Mouse (Mus musculus): Measurements from ENCODE around the gene Wnt10a. TPM values are rescaled to one million over a fixed set of nuclear protein-coding genes. Genes with fewer than 3 reads are reported as not detected.
"Not testable (repeated sequence)": the region's sequence is repeated elsewhere in the genome, so short reads cannot be mapped to it uniquely, and the experiment has no call there.

Gene Wnt10a
- polyA plus RNA-seq, 1 experiment from 2014 or later: 1.6 TPM

DNA sequence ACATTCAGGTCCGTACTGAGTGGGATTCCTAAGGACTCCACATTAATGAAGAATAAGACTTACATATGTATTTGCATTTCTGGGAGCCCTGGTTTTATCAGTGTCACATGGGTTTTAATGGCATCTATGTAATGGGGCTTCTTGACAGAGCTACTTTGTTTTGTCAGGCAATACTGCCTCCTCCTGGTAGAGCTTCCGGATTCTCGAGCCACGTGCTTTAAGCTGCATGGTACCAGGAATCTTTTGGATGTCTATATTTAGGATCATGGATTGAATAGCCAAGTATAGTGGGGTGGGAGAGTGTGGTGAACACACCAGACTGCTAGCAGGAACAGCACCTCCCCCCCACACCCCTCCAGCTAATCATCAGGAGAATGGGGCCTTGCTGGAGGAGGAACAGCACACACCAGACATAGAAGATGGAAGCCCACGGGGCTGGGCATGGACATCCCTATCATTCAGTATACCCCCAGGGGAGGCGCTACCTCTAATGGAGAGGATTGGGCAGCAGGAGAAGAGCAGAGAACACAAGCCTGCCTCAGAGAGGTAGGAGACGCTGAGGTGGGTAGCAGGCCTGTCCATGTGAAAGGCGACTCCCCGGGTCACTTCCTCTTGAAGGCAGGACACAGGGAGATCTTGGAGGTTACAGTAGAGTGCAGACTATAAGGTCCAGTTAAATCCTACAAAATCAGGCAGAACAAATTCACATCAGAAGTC is 23.8 kb downstream of the Wnt10a start:
- DNase-seq (ENCODE audit: low spot score): no peak

DNA sequence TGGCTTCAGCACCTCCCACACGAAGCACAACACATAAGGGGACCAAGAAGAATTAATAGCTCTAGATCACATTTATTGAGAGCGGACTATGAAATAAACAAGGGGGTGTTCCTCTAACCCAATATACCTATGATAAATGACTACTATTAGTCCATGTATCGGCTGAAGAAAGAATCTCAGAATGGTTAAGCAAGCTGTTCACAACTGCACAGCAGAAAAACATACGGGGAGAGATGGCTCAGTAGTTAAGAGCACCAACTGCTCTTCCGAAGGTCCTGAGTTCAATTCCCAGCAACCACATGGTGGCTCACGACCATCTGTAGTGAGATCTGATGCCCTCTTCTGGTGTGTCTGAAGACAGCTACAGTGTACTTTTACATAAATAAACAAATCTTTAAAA is 24.6 kb downstream of the Wnt10a start:
- not testable (repeated sequence) for DNase-seq (ENCODE audit: low spot score)

DNA sequence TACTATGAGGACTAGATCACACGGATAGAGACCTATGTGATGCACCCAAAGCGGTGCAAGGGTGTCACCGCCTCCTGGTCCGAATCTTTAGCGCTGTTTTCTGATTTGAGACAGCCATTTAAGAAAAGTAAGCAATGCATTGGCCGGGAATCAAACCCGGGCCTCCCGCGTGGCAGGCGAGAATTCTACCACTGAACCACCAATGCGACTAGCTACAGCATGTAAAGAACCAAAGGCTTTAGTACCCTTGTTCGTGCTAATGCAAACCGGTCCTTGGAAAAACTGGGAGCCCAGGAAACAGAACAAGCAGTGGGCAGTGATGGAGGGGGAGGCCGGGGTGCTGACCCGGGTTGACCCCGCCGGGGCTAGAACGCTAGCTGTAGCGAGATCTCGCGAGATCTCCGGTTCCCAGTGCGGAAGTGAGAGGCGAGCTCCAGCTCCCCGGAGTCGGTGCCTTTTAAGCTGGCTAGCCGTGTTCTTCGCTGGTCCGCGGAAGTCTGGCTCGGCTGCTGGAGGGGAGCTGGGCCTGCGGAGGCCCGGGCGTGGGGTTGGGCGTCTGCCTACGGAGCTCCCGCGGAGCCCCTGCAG is 25.4 kb downstream of the Wnt10a start:
- DNase-seq (ENCODE audit: low spot score): peak; percentile 93

DNA sequence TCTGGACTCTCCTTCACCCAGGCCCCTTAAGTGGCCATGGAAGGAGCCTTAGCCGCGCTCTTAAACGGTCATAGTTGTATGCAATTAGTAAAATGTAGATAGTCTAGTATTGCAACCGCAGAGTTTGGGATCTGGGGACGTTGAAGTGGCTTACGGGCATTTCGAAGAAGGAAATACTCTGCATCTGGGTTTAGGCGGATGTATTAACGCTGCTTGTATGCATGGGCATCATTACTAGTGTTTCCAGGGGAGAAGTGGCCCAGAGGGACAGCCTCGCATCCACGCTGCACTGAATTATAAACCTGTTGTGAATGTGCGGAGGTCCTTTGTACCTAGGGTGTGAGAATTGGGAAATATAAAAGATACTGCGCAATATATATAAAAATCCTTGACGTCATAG is 25.9 kb downstream of the Wnt10a start:
- no peak for DNase-seq (ENCODE audit: low spot score)

DNA sequence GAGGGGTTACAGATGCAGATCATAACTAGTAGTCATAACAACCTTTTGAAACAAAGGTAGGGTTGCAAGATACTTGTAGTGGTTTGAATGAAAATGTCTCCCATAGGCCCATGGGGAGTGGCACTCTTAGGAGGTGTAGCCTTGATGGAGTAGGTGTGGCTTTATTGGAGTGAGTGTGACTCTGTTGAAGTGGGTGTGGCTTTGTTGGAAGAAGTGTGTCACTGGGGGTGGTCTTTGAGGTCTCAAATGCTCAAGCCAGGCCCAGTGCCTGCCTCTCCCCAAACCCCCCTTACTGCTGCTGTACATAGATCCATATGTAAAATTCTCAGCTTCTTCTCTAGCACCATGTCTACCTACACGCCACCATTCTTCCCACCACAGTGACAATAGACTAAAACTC is 27.2 kb downstream of the Wnt10a start:
- DNase-seq (ENCODE audit: low spot score): no peak

DNA sequence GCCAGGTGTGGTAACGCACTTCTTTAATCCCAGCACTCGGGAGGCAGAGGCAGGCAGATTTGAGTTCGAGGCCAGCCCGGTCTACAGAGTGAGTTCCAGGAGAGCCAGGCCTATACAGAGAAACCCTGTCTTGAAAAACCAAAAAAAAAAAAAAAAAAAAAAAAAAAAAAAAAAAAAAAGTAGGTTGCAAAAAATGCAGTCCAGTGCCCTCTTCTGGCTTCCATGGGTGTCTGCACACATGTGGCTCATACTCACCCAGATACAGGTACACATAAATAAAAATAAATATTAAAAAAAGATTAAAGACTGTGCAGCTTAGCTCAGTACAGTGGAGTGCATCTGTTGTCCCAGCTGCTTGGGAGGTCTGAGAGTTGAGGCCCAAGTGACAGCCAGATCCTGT is 32.3 kb downstream of the Wnt10a start:
- DNase-seq (ENCODE audit: low spot score): not testable (repeated sequence)

DNA sequence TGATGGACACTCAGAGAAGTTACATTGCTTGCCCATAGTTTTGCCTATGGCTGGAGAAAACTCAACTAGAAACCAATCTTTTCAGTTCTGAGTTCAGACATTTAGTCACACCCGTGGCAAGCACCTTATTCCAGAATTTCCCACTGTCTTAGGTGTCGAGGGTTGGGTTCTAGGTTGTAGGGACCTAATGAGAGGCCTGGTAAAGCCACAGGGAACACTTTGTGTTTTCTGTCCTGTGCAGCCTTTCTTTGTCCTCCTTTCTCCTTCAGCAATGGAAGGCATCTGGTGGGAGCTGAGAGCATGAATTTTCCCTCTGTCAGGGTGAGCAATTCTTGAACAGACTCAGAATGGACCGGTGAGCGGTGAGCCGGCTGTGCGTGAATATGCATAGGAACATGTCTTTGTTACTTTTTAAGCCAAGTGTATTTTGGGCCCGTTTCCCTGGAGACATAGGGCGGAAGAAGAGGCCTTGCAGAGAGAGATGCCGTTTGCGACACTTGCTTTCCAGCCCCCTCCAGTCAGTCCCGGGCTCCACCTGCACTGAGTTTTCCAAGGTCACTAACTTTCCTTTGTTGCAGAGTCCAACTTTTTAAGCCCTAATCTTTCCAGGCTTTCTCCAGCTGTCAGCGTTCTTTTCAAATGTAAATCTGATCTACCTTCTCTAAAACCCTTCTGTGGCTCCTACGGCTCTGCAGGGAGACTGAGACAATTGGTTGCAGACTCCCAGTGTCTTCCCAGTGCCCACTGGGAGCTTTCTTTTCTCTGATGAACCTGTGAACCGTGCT is 33.4 kb downstream of the Wnt10a start:
- DNase-seq (ENCODE audit: low spot score): no peak

DNA sequence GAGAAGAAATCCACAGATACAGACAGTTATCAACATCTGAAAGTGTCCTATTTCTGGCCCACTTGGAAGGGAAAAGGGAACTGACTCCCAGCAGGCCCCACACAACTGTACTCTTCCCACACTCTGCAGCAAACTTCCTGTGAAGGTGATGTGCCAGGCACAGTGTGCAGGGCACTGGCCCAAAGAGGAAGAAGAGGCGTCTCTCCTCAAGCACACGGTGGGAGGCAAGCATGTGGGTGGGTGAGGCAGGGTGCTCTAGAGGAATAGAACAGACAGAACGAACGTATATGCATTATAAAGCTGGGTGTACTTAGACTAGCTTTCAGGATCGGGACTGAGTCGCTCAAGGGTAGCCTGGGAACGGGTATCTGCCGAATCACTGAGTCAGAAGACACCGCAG is 38.7 kb downstream of the Wnt10a start:
- no peak for DNase-seq (ENCODE audit: low spot score)

DNA sequence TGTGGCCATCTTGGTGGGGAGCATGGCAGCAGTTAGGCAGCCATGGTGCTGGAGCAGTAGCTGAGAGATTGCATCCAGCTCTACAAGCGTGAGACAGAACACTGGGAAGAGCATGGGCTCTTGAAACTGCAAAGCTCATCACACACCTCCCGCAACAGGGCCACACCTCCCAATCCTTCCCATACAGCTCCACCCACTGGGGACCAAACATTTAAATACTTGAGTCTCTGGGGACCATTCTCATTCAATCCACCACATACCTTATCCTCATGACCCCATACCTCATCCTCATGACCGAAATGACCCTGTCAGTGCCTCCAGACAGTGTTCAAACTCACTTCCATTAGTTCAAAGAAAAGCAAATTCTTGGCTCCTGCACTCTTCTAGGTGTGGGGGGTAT is 41.9 kb downstream of the Wnt10a start:
- no peak for DNase-seq (ENCODE audit: low spot score)

DNA sequence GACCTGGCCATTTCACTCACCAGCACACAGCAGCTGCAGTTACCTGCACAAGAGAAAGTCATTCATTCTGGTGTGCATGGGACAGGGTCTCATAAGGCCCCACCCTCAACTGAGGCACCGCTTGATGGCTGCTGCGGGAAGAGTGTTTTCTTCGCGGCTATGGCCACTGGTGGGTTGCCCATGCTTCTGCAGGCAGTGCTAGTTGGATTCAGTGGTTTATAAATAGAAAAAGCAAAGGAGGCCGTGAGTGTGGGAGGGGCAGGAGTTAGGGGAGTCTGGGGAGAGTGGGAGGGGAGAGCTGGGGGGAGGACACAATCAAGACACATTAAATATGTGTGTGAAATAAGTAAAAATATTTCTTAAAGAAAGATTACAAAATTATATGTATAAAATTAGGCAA is 51.8 kb downstream of the Wnt10a start:
- no peak for DNase-seq (ENCODE audit: low spot score)

DNA sequence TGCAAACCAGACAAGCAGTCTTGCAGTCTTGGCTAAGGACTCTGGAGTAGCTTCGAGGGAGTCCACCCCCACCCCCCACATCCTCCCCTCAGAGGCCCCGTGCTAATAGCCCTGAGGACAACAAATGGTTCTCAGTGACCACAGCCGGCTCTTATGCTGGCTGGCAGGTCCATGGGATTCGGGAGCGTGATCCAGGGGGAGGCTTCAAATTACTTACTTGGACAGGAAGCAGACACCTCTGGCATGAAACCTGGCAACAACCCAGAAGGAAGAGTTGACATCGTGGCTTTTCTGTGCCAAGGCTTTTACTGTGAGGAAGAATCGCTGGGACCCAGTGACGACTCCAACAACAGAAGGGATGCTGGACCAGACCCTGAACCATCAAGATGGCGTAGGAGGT is 55.0 kb downstream of the Wnt10a start:
- no peak for DNase-seq (ENCODE audit: low spot score)

DNA sequence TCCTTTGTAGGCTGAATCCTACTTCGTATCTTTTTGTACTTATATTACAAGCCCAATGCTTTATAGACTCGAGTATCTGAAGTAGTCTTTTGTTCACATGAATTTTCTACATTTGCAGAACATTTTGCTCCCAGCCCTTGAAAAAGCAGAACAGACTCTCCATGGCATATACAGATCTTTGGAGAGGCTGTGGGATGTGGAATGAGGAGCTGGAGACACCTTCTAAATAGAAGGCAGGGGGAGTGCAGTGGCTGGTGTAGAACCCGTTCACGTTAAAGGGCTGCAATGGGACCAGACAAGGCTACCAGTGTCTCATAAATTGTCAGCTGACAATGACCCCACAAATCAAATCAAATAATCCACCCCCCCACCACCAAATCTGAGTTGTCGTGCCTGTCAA is 57.6 kb downstream of the Wnt10a start:
- no peak for DNase-seq (ENCODE audit: low spot score)

DNA sequence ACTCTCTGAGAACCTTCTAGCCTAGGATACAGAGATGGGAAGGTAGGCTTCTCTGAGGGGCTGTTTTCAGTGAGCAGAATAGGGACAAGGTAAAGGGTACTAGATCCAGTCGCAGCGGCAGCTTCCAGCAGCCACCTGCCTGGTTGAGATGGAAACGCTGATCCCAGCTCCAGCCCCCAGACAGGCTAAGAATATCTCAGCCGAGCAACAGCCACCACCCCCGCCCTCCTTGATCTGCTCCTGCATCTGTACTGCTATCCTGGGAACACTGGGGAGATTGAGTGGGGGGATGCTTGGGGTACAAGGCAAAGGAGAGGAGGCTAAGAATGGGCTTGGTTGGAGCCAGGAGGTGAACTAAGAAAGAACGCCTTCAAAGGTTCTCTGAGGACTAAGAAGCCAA is 58.9 kb downstream of the Wnt10a start:
- no peak for DNase-seq (ENCODE audit: low spot score)

DNA sequence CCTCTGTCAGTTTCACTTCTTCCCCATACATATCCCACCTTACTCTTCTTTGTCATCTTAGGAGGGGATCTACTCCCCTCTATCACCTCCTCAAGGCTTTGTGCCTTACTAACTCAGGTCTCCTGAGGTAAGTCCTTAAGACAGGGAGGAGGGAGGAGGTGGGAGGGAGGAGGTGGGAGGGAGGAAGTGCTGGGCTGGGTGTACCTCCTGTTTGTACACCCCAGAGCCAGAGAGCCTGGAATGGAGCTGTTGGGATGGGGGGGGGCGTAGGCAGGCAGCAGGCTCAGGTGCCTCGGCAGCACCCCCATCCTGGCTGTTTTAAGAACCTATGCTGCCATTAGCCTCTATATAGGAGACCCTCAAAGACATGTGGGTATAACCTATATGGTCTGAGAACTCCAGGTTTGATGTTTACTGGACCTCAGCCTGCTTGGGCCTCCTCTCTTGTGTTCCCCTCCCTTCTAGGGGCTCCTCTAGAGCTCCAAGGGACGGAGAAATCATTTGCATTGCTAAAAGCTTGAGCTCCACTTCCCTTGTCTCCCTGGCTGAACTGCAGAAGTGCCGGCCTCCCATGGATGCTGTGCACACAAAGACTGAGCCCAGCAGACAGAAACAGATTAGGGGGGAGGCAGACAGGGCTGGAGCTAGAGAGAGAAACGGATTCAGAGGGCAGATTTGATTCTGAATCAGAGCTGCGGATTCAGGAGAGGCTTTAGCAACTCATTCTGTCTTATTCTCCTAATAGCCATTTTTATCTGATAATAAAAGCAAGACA is 59.9 kb downstream of the Wnt10a start:
- DNase-seq (ENCODE audit: low spot score): no peak

Other genes starting within 250 kb of the Wnt10a start
- 0.53 and 1.1 TPM in 2 replicates for gene Plcd4, start 248.6 kb upstream of the Wnt10a start, polyA plus RNA-seq (2015; fragmentation: Nextera tagmentation; extraction: Ambion mirVana)
- 20.8 and 21.9 TPM in 2 replicates for gene Usp37, start 247.2 kb upstream of the Wnt10a start, polyA plus RNA-seq (2015; fragmentation: Nextera tagmentation; extraction: Ambion mirVana)
- 4.3 and 4.7 TPM in 2 replicates for gene Zfp142, start 203.3 kb upstream of the Wnt10a start, polyA plus RNA-seq (2015; fragmentation: Nextera tagmentation; extraction: Ambion mirVana)
- gene Bcs1l, start 203.2 kb upstream of the Wnt10a start, polyA plus RNA-seq (2015; fragmentation: Nextera tagmentation; extraction: Ambion mirVana): 14.0 and 14.2 TPM in 2 replicates
- gene Rnf25, start 190.1 kb upstream of the Wnt10a start, polyA plus RNA-seq (2015; fragmentation: Nextera tagmentation; extraction: Ambion mirVana): 27.7 and 29.7 TPM in 2 replicates
- gene Stk36, start 190.1 kb upstream of the Wnt10a start, polyA plus RNA-seq (2015; fragmentation: Nextera tagmentation; extraction: Ambion mirVana): 1.3 and 2.0 TPM in 2 replicates
- 8.9 and 10.0 TPM in 2 replicates for gene Ttll4, start 129.8 kb upstream of the Wnt10a start, polyA plus RNA-seq (2015; fragmentation: Nextera tagmentation; extraction: Ambion mirVana)
- 4.0 and 5.1 TPM in 2 replicates for gene Cyp27a1, start 77.9 kb upstream of the Wnt10a start, polyA plus RNA-seq (2015; fragmentation: Nextera tagmentation; extraction: Ambion mirVana)
- 0.16 TPM in 1 of 2 replicates, not detected in the other for gene Prkag3, start 42.3 kb upstream of the Wnt10a start, polyA plus RNA-seq (2015; fragmentation: Nextera tagmentation; extraction: Ambion mirVana)
- gene Wnt6, start 19.6 kb upstream of the Wnt10a start, polyA plus RNA-seq (2015; fragmentation: Nextera tagmentation; extraction: Ambion mirVana): 1.6 and 2.6 TPM in 2 replicates
- gene Cdk5r2, start 63.4 kb downstream of the Wnt10a start, polyA plus RNA-seq (2015; fragmentation: Nextera tagmentation; extraction: Ambion mirVana): not detected in 2 replicates
- not detected in 2 replicates for gene Fev, start 93.9 kb downstream of the Wnt10a start, polyA plus RNA-seq (2015; fragmentation: Nextera tagmentation; extraction: Ambion mirVana)
- 0.37 and 1.1 TPM in 2 replicates for gene Cryba2, start 101.6 kb downstream of the Wnt10a start, polyA plus RNA-seq (2015; fragmentation: Nextera tagmentation; extraction: Ambion mirVana)
- 0.04 and 0.08 TPM in 2 replicates for gene Cfap65, start 144.1 kb downstream of the Wnt10a start, polyA plus RNA-seq (2015; fragmentation: Nextera tagmentation; extraction: Ambion mirVana)
- gene Ihh, start 160.2 kb downstream of the Wnt10a start, polyA plus RNA-seq (2015; fragmentation: Nextera tagmentation; extraction: Ambion mirVana): 0.21 and 0.22 TPM in 2 replicates